Mouse (Mus musculus): ENCODE results near the gene Il25. TPM values are rescaled to one million over a fixed set of nuclear protein-coding genes. Genes with fewer than 3 reads are reported as not detected.
"Not testable (repeated sequence)": the region's sequence is repeated elsewhere in the genome, so short reads cannot be mapped to it uniquely, and the experiment has no call there.

Il25 gene
- polyA plus RNA-seq, 1 experiment from 2014 or later, result not detected

DNA sequence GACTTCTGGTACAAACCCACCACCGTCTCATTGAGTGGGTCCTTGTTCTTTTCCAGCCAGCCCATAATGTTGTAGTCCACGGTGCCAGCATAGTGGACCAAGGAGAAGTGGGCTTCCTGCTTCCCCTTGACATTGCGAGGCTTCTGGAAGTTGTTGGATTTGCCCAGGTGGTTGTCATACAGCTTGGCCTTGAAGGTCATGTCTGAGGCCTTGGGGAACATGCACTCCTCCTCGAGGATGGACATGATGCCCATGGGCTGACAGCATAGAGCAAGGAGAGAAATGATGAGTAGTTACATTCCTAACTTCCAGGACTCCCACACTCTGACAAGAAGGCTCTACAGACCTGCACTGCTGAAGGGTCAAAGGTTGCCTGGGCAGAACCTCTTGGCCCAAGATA lies 26.0 kb downstream of the Il25 start:
- ATAC-seq (ENCODE audit: insufficient read depth, low FRiP score, low TSS enrichment), result no peak

DNA sequence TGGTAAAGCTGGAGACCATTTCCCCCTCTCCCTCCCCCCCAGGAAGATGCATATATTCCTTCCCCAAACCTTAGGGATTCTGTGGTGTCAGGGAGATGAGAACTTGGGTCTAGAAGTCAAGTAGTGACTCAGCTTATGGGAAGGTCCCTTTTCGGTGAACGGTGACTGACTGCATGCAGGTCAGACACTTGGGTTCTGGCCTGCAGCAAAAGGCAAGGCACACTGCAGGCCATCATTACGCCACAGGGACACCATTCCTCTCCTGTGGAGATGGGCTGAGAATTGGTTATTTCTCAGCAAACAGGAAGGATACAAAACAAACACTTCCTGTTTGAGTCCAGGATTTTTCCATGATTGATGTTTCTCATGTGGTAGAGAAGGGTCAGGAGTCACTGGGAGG lies 26.7 kb downstream of the Il25 start:
- Histone ChIP-seq H3K27me3 (ENCODE audit: control insufficient read depth, insufficient read depth, low read length) (no peaks in the 10 kb centered on the region), H3K27ac (ENCODE audit: low read depth, low read length) (no peak overlapping the region), H3K9me3 (ENCODE audit: control insufficient read depth, low read length) (no peaks in the 10 kb centered on the region), H3K36me3 (ENCODE audit: control insufficient read depth, insufficient read depth, low read length) (no peaks in the 10 kb centered on the region), H3K4me2 (ENCODE audit: low read depth) (no peak overlapping the region), H3K4me3 (ENCODE audit: low read depth, low read length) (no peak overlapping the region), H3K9ac (ENCODE audit: low read length) (no peak overlapping the region), H3K4me1 (ENCODE audit: control insufficient read depth, insufficient read depth, low read length) (no peaks in the 10 kb centered on the region)
- ATAC-seq (ENCODE audit: insufficient read depth, low FRiP score, low TSS enrichment) (no peak), DNase-seq (ENCODE audit: low spot score) (no peak)
- 91% methylated on average over 3 of the region's 3 CpGs for WGBS

More for the DNA sequence above, 26.0 kb downstream of the Il25 start:
- H3K4me2 ChIP-seq (ENCODE audit: low read depth), result no peak overlapping the region
- H3K27me3 ChIP-seq (ENCODE audit: control insufficient read depth, insufficient read depth, low read length), result no peaks in the 10 kb centered on the region
- no peaks in the 10 kb centered on the region for H3K4me1 ChIP-seq (ENCODE audit: control insufficient read depth, insufficient read depth, low read length)
- no peak for DNase-seq (ENCODE audit: low spot score)
- H3K4me3 ChIP-seq (ENCODE audit: low read depth, low read length), result no peak overlapping the region
- no peaks in the 10 kb centered on the region for H3K9me3 ChIP-seq (ENCODE audit: control insufficient read depth, low read length)
- 86% methylated on average over 4 of the region's 4 CpGs for WGBS
- H3K27ac ChIP-seq (ENCODE audit: low read depth, low read length), result no peak overlapping the region
- no peaks in the 10 kb centered on the region for H3K36me3 ChIP-seq (ENCODE audit: control insufficient read depth, insufficient read depth, low read length)
- H3K9ac ChIP-seq (ENCODE audit: low read length), result no peak overlapping the region

DNA sequence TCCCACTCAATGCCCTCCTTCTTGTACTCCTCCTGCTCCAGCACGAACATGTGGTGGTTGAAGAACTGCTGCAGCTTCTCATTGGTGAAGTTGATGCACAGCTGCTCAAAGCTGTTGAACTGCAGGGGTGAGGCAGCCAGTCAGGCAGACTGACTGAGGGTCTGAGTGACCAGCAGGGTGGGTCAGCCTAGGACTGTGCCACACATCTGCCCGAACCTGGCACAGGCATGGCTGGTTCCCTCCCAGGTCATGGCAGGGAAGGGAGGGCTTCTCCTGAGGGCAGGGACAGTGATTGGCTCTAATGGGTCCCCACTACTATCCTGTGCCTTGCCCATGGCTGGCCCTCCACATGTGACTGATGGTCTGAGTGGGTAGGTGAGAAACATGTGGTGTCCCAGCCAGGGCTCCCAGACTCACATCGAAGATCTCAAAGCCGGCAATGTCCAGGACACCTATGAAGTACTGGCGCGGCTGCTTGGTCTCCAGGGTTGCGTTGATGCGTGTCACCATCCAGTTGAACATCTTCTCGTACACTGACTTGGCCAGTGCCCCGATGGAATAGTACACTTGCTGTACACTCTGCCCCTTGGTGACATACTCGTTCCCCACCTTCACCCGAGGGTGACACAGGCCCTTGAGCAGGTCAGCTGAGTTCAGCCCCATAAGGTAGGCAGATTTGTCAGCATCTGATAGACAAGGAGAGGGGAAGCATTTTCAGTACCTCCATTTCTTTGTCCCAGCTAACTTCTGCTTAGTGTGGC lies 27.5 kb downstream of the Il25 start:
- not testable (repeated sequence) for H3K4me2 ChIP-seq (ENCODE audit: low read depth); H3K9ac ChIP-seq (ENCODE audit: low read length); DNase-seq (ENCODE audit: low spot score); H3K27ac ChIP-seq (ENCODE audit: low read depth, low read length); ATAC-seq (ENCODE audit: insufficient read depth, low FRiP score, low TSS enrichment); H3K4me1 ChIP-seq (ENCODE audit: control insufficient read depth, insufficient read depth, low read length); H3K9me3 ChIP-seq (ENCODE audit: control insufficient read depth, low read length); H3K27me3 ChIP-seq (ENCODE audit: control insufficient read depth, insufficient read depth, low read length); H3K36me3 ChIP-seq (ENCODE audit: control insufficient read depth, insufficient read depth, low read length); H3K4me3 ChIP-seq (ENCODE audit: low read depth, low read length)
- 88% methylated on average over 12 of the region's 12 CpGs for WGBS

DNA sequence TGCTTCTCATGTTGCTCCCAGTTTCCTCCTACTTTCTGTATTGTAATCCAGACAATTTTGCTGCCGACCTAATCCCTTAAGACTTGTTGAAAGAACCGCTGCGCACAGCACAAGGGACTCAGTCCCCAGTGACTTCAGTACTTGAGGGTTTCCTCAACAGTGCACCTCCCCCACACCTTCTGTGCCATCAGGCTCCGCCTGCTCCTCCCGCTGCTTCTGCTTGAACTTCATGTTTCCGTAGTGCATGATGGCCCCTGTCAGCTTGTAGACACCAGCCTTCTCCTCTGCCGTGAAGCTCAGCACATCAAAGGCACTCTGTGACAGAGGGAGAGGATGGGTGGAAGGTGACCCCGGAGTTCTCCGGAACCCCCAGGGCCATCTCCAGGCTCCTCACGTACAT lies 28.3 kb downstream of the Il25 start:
- Histone ChIP-seq H3K27me3 (ENCODE audit: control insufficient read depth, insufficient read depth, low read length) (no peaks in the 10 kb centered on the region), H3K36me3 (ENCODE audit: control insufficient read depth, insufficient read depth, low read length) (no peaks in the 10 kb centered on the region), H3K9ac (ENCODE audit: low read length) (no peak overlapping the region), H3K4me3 (ENCODE audit: low read depth, low read length) (no peak overlapping the region), H3K27ac (ENCODE audit: low read depth, low read length) (no peak overlapping the region), H3K4me1 (ENCODE audit: control insufficient read depth, insufficient read depth, low read length) (no peaks in the 10 kb centered on the region), H3K9me3 (ENCODE audit: control insufficient read depth, low read length) (no peaks in the 10 kb centered on the region), H3K4me2 (ENCODE audit: low read depth) (no peak overlapping the region)
- WGBS, result 79% methylated on average over 10 of the region's 10 CpGs
- ATAC-seq (ENCODE audit: insufficient read depth, low FRiP score, low TSS enrichment), result no peak
- DNase-seq (ENCODE audit: low spot score), result no peak

DNA sequence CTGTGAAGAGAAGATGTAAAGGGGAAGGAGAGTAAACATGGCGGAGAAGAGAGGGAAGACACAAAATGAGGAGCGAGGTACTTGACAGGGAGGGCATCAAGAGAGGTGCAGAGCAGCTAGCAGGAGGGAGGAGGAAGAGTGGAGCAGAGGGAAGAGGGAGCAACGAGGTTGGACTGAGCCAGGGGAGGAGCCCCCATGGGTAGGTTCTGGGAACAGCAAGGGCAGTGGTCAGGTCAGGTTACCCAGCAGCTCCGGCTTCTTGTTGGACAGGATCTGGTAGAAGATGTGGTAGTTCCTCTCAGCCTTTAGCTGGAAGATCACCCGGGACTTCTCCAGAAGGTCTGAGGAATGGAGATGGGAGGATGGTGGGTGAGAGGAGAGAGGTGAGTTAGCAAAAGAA lies 29.0 kb downstream of the Il25 start:
- no peaks in the 10 kb centered on the region for H3K36me3 ChIP-seq (ENCODE audit: control insufficient read depth, insufficient read depth, low read length)
- no peak overlapping the region for H3K27ac ChIP-seq (ENCODE audit: low read depth, low read length)
- H3K4me1 ChIP-seq (ENCODE audit: control insufficient read depth, insufficient read depth, low read length), result no peaks in the 10 kb centered on the region
- no peak overlapping the region for H3K4me2 ChIP-seq (ENCODE audit: low read depth)
- 81% methylated on average over 5 of the region's 5 CpGs for WGBS
- no peak overlapping the region for H3K9ac ChIP-seq (ENCODE audit: low read length)
- H3K4me3 ChIP-seq (ENCODE audit: low read depth, low read length), result no peak overlapping the region
- no peaks in the 10 kb centered on the region for H3K9me3 ChIP-seq (ENCODE audit: control insufficient read depth, low read length)
- ATAC-seq (ENCODE audit: insufficient read depth, low FRiP score, low TSS enrichment) (no peak), DNase-seq (ENCODE audit: low spot score) (no peak)
- no peaks in the 10 kb centered on the region for H3K27me3 ChIP-seq (ENCODE audit: control insufficient read depth, insufficient read depth, low read length)

DNA sequence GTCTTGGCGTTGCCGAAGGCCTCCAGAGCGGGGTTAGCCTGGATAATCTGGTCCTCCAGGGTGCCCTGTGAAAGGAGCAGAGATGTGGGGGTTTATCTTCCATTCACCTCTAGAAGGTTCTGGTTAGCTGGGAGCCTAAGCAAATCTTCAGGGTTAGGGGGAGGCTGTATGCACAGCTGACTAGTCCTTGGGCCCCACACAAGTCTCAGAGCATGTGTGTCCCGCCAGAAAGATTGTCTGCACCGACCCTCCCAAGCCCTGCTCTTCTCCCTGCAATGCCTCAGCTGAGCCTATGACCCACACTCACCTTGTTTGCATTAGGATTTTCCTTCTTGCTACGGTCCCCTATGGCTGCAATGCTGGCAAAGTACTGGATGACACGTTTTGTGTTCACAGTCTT lies 30.2 kb downstream of the Il25 start:
- Histone ChIP-seq H3K9me3 (ENCODE audit: control insufficient read depth, low read length) (no peaks in the 10 kb centered on the region), H3K4me1 (ENCODE audit: control insufficient read depth, insufficient read depth, low read length) (no peaks in the 10 kb centered on the region), H3K9ac (ENCODE audit: low read length) (no peak overlapping the region), H3K27me3 (ENCODE audit: control insufficient read depth, insufficient read depth, low read length) (no peaks in the 10 kb centered on the region), H3K27ac (ENCODE audit: low read depth, low read length) (no peak overlapping the region), H3K4me3 (ENCODE audit: low read depth, low read length) (no peak overlapping the region), H3K4me2 (ENCODE audit: low read depth) (no peak overlapping the region), H3K36me3 (ENCODE audit: control insufficient read depth, insufficient read depth, low read length) (no peaks in the 10 kb centered on the region)
- WGBS, result 85% methylated on average over 7 of the region's 7 CpGs
- ATAC-seq (ENCODE audit: insufficient read depth, low FRiP score, low TSS enrichment), result no peak
- DNase-seq (ENCODE audit: low spot score), result no peak

DNA sequence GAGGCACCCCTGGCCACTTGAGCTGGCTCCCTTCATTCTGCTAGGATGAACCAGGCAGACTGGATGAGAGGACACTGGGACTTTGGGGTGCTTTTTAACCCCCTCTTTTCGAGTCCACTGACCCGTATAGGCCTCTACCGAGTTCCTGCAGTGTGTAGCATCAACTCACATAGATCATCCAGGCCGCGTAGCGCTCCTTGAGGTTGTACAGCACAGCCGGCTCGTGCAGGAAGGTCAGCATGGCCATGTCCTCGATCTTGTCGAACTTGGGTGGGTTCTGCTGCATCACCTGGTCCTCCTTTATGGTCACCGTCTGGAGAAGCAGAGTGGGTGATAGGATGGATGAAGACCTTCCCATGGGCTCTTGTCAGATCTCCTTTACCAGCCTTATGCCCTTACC lies 31.2 kb downstream of the Il25 start:
- ATAC-seq (ENCODE audit: insufficient read depth, low FRiP score, low TSS enrichment) (no peak), DNase-seq (ENCODE audit: low spot score) (no peak)
- Histone ChIP-seq H3K36me3 (ENCODE audit: control insufficient read depth, insufficient read depth, low read length) (no peaks in the 10 kb centered on the region), H3K4me3 (ENCODE audit: low read depth, low read length) (no peak overlapping the region), H3K4me1 (ENCODE audit: control insufficient read depth, insufficient read depth, low read length) (no peaks in the 10 kb centered on the region), H3K27ac (ENCODE audit: low read depth, low read length) (no peak overlapping the region), H3K4me2 (ENCODE audit: low read depth) (no peak overlapping the region), H3K9me3 (ENCODE audit: control insufficient read depth, low read length) (no peaks in the 10 kb centered on the region), H3K27me3 (ENCODE audit: control insufficient read depth, insufficient read depth, low read length) (no peaks in the 10 kb centered on the region), H3K9ac (ENCODE audit: low read length) (no peak overlapping the region)
- WGBS, result 88% methylated on average over 11 of the region's 11 CpGs

DNA sequence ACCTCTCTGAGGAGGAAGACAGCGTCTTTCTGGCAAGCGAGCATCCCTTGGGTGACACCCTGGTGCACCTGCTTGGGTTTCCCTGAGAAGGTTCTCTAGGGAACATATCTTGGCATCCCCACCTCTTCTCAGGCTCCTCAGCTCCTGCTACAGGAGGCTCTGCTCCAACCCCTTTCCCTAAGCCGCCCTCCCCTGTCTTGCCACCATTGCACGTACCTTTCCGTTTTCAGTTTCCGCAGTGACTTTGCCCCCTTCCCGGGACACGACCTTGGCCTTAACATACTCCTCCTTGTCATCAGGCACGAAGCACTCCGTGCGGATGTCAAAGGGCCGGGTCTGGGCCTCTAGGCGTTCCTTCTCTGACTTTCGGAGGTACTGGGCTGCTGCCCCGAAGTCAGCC lies 32.5 kb downstream of the Il25 start:
- H3K36me3 ChIP-seq (ENCODE audit: control insufficient read depth, insufficient read depth, low read length), result no peaks in the 10 kb centered on the region
- H3K4me1 ChIP-seq (ENCODE audit: control insufficient read depth, insufficient read depth, low read length), result no peaks in the 10 kb centered on the region
- no peak overlapping the region for H3K9ac ChIP-seq (ENCODE audit: low read length)
- no peaks in the 10 kb centered on the region for H3K27me3 ChIP-seq (ENCODE audit: control insufficient read depth, insufficient read depth, low read length)
- no peaks in the 10 kb centered on the region for H3K9me3 ChIP-seq (ENCODE audit: control insufficient read depth, low read length)
- WGBS, result 90% methylated on average over 15 of the region's 15 CpGs
- DNase-seq (ENCODE audit: low spot score), result no peak
- ATAC-seq (ENCODE audit: insufficient read depth, low FRiP score, low TSS enrichment), result no peak
- H3K4me2 ChIP-seq (ENCODE audit: low read depth), result no peak overlapping the region
- no peak overlapping the region for H3K27ac ChIP-seq (ENCODE audit: low read depth, low read length)
- no peak overlapping the region for H3K4me3 ChIP-seq (ENCODE audit: low read depth, low read length)

DNA sequence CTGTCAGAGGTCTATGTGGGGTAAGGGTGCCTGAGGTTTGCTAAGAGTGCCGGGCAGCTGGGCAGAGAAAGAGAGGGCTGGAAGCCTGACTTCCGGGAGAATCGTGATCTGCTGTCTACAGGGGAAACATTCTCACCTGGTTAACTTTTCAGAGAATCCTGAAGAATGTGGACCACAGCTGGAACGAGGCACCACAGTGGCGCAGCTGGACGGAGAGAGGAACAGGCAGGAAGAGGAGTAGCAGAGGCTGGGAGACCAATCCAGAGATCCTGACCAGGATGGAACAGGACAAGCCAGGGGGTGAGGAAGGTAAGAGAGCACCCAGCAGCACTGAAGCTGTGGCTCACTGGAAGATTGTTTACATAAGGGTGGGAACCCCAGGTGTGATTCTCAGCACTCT lies 33.1 kb downstream of the Il25 start:
- Histone ChIP-seq H3K4me1 (ENCODE audit: control insufficient read depth, insufficient read depth, low read length) (no peaks in the 10 kb centered on the region), H3K36me3 (ENCODE audit: control insufficient read depth, insufficient read depth, low read length) (no peaks in the 10 kb centered on the region), H3K9me3 (ENCODE audit: control insufficient read depth, low read length) (no peaks in the 10 kb centered on the region), H3K4me2 (ENCODE audit: low read depth) (no peak overlapping the region), H3K27me3 (ENCODE audit: control insufficient read depth, insufficient read depth, low read length) (no peaks in the 10 kb centered on the region), H3K27ac (ENCODE audit: low read depth, low read length) (no peak overlapping the region), H3K4me3 (ENCODE audit: low read depth, low read length) (no peak overlapping the region), H3K9ac (ENCODE audit: low read length) (no peak overlapping the region)
- WGBS, result 78% methylated on average over 6 of the region's 6 CpGs
- no peak for ATAC-seq (ENCODE audit: insufficient read depth, low FRiP score, low TSS enrichment)
- no peak for DNase-seq (ENCODE audit: low spot score)

Measured in neural tube, embryonic 11.5 days (tissue).